Mouse (Mus musculus) naive thymus-derived CD4-positive, alpha-beta T cell, adult 5 months (primary cell): Measurements from ENCODE around the gene Mesp2. TPM values are rescaled to one million over a fixed set of nuclear protein-coding genes. Genes with fewer than 3 reads are reported as not detected.

Experiments used
- polyA plus RNA-seq: library from polyadenylated mRNA; unstranded; fragments of 100-300 nt; shearing (Covaris generic); gene quantifications from one replicate; pipeline ENCODE4 v1.2.1, GENCODE M21; 2017

The Mesp2 gene
- polyA plus RNA-seq = not detected

GRCm38 (mm10) chr7:79810611-79811506, at the start of gene Mesp2:
Mesp2 (plus strand) TSS chr7:79810727.

GRCm38 (mm10) chr7:79793688-79794087, 16.8 kb upstream of the Mesp2 start, which contains the start of gene Mesp1:
Mesp1 (minus strand) TSS chr7:79793788.

DNA sequence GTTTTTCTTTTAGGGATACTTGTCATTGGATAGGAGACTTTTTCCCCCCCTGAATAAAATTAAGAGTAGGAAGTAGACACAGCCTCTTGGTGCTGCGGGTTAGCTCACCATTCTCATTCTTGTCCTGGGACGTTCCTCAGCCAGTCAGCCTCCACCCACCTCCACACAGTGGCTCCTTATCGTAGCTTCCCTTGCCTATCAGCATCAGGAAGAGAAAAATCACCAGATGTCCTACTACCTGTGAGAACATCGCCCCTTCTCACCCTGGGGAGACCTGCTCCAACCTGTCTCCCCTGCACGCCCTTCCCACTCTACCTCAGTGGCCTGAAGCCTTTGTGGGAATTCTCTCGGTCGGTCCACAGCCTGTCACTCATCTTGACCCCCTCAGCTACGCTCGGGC, 50.3 kb downstream of the Mesp2 start, which contains the start of gene Anpep:
Gene Anpep, minus strand, starts transcription at position 249 of the 400 bp plus-strand sequence.

Other genes with a start within 250 kb of the Mesp2 start
- gene Rhcg, start 193.1 kb upstream of the Mesp2 start, polyA plus RNA-seq = not detected
- 0.71 TPM for gene Ticrr, start 150.5 kb upstream of the Mesp2 start, polyA plus RNA-seq
- 0.92 TPM for gene Kif7, start 95.0 kb upstream of the Mesp2 start, polyA plus RNA-seq
- gene Plin1, start 77.8 kb upstream of the Mesp2 start, polyA plus RNA-seq = 0.21 TPM
- 0.42 TPM for gene Pex11a, start 67.6 kb upstream of the Mesp2 start, polyA plus RNA-seq
- gene Wdr93, start 67.6 kb upstream of the Mesp2 start, polyA plus RNA-seq = not detected
- not detected for gene Mesp1, start 16.9 kb upstream of the Mesp2 start, polyA plus RNA-seq
- not detected for gene Anpep, start 50.3 kb downstream of the Mesp2 start, polyA plus RNA-seq
- 16.9 TPM for gene Ap3s2, start 109.9 kb downstream of the Mesp2 start, polyA plus RNA-seq
- not detected for gene Arpin, start 124.6 kb downstream of the Mesp2 start, polyA plus RNA-seq
- 18.2 TPM for gene Zfp710, start 214.1 kb downstream of the Mesp2 start, polyA plus RNA-seq